Mouse (Mus musculus) adrenal gland (tissue): Measurements from ENCODE around the gene Gpr39.

Experiments
- intact Hi-C: fragments of 180-260 bp; cut with DNase I; formaldehyde crosslinking; loops from one replicate; pipeline ENCODE4 v1.15.1; 2025

The Gpr39 gene

GRCm38 (mm10) chr1:125693541-125693940 is 16.7 kb downstream of the Gpr39 start:
- intact Hi-C loops, result no loop called here

DNA sequence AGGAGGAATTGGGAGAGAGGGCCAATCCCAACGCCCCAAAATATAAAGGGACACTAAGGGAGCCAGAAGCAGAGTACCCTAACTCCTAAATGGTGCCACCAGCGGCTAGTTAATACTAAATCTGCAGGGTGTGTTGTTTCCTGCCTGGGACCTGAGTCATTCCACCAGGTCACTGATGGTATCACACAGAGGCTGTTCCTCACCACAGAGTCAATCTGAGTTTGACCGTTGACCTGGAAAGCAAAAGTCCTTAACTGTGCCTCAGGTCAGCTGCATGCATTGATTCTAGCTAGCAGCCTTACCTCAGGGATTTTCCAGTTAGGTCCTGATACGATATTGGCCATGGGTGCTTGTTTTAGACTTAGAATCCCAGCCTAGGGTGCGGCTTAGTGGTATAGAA is 17.5 kb downstream of the Gpr39 start:
- intact Hi-C loops, result no loop called here

- intact Hi-C loops, result no loop called here
Measured at GRCm38 (mm10) chr1:125701101-125701590, 24.4 kb downstream of the Gpr39 start.

- intact Hi-C loops, result no loop called here
Measured at GRCm38 (mm10) chr1:125701773-125702172, 25.0 kb downstream of the Gpr39 start.

DNA sequence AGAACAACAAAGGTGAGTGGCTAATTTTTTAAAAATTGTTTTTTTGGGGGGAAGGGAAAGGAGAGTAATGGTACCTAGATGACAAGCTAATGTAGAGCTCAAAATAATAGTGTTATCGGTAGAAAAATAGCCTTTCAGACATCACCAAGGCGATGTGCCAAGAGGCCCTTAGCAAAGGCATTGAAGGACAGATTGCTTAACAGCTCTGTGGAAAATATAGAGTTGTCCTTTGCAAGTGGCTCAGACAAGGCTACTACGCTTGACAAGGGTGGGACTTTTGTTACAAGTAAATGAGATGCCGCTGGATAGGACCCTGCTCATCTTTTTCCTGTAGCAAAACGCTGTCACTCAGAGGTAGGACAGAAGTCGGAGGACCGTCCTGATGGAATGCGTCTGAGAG is 25.5 kb downstream of the Gpr39 start:
- intact Hi-C loops, result no loop called here

- intact Hi-C loops, result no loop called here
Measured at GRCm38 (mm10) chr1:125705412-125705811, 28.6 kb downstream of the Gpr39 start.

GRCm38 (mm10) chr1:125715286-125715685 is 38.5 kb downstream of the Gpr39 start:
- intact Hi-C loops, result no loop called here

DNA sequence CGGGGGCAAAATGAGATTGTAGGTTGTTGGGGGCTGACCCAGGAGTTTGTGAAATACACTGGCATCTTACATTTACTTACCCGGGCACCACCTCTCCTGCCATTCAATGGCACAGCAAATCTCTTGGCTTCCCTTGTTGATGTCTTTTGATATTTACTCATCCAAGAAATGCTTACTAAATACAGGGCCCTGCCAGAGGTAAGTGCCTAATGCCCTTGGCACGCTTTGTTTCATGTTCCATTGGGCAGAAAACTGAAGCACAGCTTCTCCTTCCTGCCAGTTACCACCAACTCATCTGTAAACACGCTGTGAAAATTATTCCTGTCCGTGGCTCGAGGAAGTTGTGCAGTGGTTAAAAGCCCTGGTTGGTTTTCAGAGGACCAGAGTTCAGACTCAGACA is 39.4 kb downstream of the Gpr39 start:
- intact Hi-C loops, result no loop called here

- intact Hi-C loops, result no loop called here
Measured at GRCm38 (mm10) chr1:125717906-125718305, 41.1 kb downstream of the Gpr39 start.

DNA sequence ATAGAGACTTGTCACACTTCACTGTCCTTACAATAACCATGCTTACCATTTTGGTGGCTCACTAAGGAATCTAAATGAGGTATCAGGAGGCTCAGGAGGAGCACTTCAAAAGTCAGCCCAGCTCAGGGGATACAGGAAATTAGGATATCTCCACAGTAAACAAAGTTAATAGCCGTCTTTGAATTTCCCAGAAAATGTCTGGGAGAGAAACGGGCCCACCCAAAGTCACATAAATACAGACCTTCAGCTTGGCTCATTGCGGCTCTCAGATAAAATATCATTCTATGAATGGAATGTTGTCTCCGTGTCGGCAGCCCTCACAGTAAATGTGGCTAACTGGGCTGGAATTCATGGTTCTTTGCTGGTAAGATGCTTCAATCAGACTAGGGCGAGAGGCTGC is 42.3 kb downstream of the Gpr39 start:
- intact Hi-C loops, result no loop called here

DNA sequence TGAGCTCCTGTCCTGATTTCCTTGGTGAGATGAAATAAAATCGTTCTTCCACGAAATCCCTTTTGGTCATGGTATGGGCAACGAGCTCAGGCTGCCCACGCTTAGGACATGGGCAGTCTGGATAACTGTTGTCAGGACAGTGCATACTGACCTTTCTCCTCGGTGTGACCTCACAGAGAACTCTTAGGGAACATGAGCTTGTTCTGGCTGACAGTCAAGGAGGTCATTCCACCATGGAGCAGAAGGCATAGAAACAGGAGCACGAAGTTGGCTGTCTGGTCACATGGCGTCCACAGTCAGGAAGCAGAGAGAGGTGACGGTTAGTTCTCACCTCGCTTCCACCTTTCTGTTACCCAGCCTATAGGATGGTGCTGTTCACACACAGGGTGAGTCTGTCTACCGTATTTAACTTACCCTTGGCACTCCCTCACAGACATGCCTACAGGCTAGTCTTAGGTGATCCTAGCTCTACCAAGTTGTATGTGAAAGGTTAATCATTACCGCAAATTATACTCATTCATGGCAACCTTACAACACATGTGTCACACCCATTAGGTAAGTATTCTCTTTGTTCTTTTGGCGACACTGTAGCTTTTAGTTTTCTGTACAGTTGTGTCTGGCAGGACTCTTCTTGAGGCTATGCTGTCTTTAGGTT is 44.4 kb downstream of the Gpr39 start:
- intact Hi-C loops, result no loop called here

DNA sequence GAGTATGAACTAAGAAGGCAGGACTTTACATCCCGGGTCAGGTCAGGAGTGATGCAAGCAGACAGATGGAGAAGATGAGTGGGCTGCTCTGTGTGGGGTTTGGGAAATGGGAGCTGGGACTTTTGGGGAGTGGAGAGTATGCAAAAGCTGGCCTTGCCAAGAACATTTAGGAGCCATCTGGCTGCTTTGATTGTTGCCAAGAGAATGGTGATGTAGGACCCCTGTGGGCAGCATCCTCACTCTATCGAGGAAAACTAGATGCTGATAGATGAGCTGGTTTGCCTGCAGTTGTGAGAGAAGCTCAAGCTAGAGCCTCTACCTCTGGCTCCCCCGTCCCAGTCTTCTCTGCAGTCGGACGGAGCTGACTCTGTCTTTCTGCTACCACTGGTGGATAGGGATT is 47.5 kb downstream of the Gpr39 start:
- intact Hi-C loops, result no loop called here

DNA sequence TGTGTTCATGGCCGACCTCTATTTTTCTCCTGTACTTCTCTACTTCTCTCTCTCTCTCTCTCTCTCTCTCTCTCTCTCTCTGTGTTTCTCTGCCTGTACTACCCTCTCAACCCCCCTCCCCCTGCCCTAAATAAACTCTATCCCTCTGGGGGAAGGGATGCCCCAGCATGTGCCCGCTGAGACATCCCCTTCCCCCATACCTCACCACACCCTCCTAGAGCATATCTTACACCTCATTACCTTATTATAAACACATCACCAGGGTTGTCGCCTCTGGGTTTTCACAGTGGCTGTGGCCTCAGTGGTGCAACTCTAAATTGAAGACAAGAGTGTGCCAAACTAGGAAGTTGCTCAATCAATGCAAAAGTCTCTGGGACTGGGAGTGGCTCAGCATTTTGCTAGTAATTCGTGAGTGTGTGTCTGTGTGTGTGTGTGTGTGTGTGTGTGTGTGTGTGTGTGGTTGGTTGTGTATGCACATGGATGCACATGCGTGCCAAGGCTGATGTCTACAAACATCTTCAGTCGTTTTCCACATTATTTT is 52.3 kb downstream of the Gpr39 start:
- intact Hi-C loops, result no loop called here

- intact Hi-C loops, result no loop called here
Measured at GRCm38 (mm10) chr1:125729731-125730536, 53.1 kb downstream of the Gpr39 start.

- intact Hi-C loops, result no loop called here
Measured at GRCm38 (mm10) chr1:125730537-125730880, 53.7 kb downstream of the Gpr39 start.

GRCm38 (mm10) chr1:125731854-125732253 is 55.1 kb downstream of the Gpr39 start:
- intact Hi-C loops, result no loop called here

DNA sequence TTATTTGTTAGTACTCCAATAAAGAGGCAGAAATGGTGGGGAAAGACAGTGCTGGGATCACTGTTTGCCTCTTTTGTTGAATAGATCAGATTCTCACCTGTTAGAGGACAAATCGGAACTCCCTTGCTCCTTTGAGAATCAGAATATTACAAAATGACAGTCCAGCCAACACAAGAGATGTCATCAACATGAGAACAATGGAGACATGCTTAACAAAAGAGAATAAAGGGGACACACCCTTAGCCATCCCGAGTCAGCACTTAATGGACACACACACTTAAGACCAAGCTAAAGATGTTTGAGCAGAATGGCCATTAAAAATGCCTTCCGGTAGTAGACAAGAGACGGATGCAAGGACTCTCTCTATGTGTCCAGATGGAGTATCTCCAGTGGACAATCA is 68.0 kb downstream of the Gpr39 start:
- intact Hi-C loops, result no loop called here

- intact Hi-C loops, result no loop called here
Measured at GRCm38 (mm10) chr1:125755335-125755996, 78.7 kb downstream of the Gpr39 start.

- intact Hi-C loops, result no loop called here
Measured at GRCm38 (mm10) chr1:125759972-125760695, 83.3 kb downstream of the Gpr39 start.

DNA sequence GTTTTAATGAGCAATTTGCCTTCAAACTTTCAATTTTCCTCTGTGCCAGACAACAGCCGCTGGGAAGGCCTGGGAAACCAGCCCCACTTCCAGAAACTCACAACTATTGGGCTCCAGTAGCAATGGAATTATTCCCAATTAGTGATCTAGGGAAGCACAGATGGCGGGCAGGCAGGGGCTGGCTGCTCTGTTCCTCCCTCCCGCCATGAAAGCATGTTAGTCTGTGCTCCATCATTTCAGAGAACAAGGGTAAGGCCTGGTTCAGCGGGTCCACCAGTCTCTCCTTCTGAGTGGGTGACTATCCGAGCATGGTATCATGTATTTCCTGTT is 83.9 kb downstream of the Gpr39 start:
- intact Hi-C loops, result no loop called here

DNA sequence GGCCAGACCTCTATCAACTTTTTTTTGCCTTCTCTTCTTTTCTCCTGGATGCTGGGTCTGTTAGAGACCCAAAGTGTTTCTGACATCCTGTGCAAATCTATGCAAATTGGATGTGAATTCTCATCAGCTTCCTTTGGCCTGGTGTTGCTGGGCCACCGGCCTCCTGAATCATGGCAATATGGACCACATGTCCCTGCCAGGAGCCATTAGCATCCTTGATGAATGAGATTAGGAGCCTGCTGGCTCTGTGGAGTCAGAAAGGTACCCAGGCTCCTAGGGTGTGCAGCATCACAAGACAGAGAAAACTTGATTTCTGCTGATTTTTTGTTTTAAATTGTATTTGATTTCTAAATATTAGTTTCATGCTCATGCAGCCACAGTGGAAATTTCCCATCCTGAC is 85.3 kb downstream of the Gpr39 start:
- intact Hi-C loops, result no loop called here
